Mouse (Mus musculus): ENCODE measurements around the gene Fgb.

GRCm38 (mm10) chr3:83076563-83076962 lies 26.9 kb upstream of the Fgb start:
- no peak for TF ChIP-seq CTCF (IDR thresholded peaks at IDR 0.05; ENCODE audit: control insufficient read depth, insufficient read depth, insufficient replicate concordance, low read depth, low read length)
- TF ChIP-seq POLR2A (IDR thresholded peaks at IDR 0.05; ENCODE audit: control insufficient read depth, low read depth, low read length): no peak
